Mouse (Mus musculus): Measurements from ENCODE around the gene 2410015M20Rik. TPM values are rescaled to one million over a fixed set of nuclear protein-coding genes. Genes with fewer than 3 reads are reported as not detected.
"Not testable (repeated sequence)": the region's sequence is repeated elsewhere in the genome, so short reads cannot be mapped to it uniquely, and the experiment has no call there.

2410015M20Rik gene
- polyA plus RNA-seq (2012; rRNA removed), result 338 and 383 TPM in 2 replicates

DNA sequence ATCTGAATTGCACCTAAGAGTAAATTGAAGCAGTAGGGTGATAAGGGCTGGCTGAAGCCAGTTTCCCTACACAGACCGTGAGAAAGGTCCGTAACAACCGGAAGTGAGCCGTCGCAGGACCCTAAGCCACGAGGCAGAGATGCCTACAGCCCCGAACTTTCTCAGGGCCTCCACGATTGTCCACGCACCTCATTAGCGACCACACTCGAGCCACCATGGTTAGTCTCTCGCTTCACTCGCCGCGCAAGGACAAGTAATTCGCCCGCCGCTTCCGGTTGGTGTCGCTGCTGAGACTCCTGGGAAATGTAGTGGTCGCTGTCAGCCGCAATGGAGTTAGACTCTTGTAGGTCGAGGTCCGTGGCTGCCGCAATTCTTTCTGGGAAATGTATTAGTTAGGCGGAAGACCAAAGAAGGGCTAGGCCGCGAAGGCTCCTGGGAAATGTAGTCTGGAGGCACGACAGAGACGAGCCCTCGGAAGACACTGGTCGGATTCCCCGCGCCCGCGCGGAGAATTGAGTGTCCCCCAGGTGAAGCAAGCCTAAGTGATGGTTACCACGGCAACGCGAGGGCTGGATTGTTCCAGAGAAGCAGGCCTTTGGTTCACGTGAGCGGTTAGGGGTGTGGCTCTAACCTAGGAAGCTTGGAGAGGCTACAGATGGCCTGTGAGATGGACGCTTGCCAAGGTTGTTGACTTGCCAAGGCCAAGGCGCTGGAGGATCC, at the start of gene 2410015M20Rik:
Gene 2410015M20Rik, minus strand, starts transcription at position 320 of the 720 bp plus-strand sequence.
- DNase-seq (ENCODE audit: low read depth), result no peak

GRCm38 (mm10) chr17:56656171-56656570, 46.6 kb upstream of the 2410015M20Rik start:
- no peak for DNase-seq (ENCODE audit: low read depth)

GRCm38 (mm10) chr17:56655311-56655710, 45.7 kb upstream of the 2410015M20Rik start:
- no peak for DNase-seq (ENCODE audit: low read depth)

DNA sequence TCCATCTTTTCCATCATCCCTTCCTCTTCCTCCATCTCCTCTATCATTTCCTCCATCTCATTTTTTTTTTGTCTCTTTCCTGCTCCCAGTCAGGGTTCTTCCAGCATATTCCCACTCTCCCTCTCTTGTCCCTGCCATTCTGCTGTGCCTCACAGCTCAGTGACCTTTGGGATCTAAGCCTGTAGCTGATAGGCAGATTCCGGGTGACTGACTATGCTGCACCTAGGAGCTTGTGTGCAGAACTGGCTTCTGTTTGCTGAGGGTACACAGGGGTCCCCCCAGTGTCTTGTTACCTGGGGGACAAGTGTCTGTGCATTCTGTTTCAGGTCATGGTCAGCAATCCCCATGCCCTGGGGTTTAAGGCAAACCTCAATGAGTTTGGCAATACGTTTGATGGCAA, 45.2 kb upstream of the 2410015M20Rik start:
- DNase-seq (ENCODE audit: low read depth), result no peak

- DNase-seq (ENCODE audit: low read depth), result peak; percentile 63
These were observed 42.2 kb upstream of the 2410015M20Rik start for GRCm38 (mm10) chr17:56651801-56652200.

GRCm38 (mm10) chr17:56647546-56647945, 38.0 kb upstream of the 2410015M20Rik start:
- no peak for DNase-seq (ENCODE audit: low read depth)

DNA sequence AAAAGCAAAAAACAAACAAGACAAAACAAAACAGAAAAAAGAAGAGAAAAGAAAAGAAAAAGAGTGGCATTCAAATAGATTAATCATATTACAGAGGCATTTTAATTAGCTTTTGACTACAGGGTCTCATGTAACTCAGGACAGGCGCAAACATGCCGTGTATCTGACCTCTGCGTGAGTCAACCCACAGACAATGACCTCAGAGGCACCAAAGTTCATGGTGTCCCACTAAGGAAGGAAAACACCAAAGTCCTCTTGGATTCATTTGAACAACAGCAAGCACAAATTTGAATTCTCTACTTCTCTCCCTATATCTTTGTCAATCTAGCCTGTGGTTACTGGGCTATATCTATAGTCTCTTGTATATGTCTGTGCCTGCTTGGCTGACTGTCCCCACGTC, 33.7 kb upstream of the 2410015M20Rik start:
- DNase-seq (ENCODE audit: low read depth), result no peak

GRCm38 (mm10) chr17:56634023-56634422, 24.5 kb upstream of the 2410015M20Rik start:
- no peak for DNase-seq (ENCODE audit: low read depth)

- no peak for DNase-seq (ENCODE audit: low read depth)
These were observed 22.2 kb upstream of the 2410015M20Rik start for GRCm38 (mm10) chr17:56631807-56632206.

- not testable (repeated sequence) for DNase-seq (ENCODE audit: low read depth)
These were observed 20.5 kb upstream of the 2410015M20Rik start for GRCm38 (mm10) chr17:56629800-56630781.

DNA sequence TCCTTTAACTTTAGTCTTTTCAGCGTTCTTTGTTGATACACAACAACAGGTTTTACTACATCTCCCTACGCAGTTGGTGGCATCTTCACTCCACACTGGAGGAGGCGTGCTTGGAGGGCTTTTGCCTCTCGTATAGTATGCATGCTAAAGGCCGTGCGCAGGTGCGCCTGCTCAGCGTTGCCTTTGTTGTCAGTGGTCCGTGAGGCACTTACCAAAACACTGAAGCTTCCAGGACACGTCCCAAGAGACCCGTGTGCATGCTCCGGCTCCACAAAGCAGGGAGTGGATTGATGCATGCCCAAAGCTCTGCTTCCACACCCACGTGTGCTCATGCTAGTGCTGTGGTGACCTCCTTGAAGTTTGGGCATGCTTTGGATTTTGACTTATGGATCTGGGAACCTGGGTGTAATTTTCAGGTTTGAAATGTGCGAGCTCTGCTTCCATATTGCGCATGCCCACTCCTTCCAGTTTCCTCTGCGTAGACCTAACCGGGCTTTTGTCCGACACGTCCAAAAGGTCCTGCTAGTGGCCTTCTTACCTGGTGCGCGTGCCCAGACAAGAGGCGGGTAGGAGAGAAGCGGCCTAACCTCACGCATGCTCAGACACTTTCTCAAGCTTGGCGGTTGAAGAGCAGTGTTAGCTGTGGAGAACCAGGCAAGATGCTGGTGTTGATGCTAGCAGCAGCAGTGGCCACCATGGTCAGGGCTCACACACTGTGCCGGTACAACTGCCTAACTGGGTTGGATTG, 18.1 kb upstream of the 2410015M20Rik start, which contains the start of gene Catsperd:
Gene Catsperd, plus strand, starts transcription at position 614 of the 748 bp plus-strand sequence.
- no peak for DNase-seq (ENCODE audit: low read depth)

DNA sequence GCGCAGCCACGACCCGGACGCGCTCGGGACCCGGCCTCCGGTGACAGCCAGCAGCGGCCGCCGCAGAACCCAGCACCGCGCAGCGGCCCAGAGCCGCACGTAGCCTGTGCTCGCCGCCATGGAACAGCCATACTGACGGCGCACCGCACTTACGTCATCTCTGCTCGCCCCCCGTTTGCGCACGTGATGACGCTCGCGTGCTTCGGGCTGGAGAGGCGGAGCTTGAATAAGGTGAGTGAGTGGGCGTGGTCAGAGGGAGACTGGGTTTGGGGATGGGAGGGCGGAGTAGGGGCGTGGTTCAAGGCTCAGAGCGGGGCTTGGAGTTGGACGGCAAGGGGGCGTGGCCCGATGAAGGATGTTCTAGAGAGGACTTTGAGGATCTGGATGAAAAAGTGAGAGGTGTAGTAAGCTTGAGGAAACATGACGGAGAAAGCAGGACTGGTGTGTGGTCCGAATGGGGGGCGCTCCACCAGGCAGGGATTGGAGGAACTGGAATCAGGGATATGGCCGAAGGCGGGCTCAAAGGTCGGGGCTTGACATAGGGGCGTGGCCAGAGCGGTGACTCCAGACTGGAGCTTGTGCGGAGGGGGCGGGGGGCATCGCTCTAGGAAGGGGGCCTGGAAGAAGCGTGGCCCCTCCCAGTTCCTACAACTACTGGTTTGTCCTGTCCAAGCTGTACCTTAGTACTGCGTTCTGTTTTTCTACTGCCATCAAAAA, 17.3 kb upstream of the 2410015M20Rik start, which contains the start of gene Lonp1:
Gene Lonp1, minus strand, starts transcription at position 134 of the 717 bp plus-strand sequence.
- no peak for DNase-seq (ENCODE audit: low read depth)

DNA sequence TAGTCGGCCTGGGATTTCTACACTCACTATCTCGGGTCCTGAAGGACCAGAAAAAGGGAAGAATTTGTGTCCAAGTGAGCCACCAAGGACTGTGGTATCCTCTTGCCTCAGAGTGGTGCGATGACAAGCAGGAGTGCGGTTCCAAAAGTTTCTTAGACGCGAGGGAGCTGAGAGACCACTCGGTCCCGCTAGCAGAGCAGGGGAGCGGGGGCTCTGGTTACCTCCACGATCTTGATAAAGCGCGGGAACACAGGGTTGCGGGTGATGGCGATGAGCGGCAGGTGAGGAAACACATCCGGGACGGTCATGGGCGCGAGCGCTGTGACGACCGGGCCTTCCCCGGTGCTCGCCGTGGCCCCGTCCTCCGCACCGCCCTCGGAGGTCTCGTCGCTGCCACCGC, 16.7 kb upstream of the 2410015M20Rik start:
- no peak for DNase-seq (ENCODE audit: low read depth)

- no peak for DNase-seq (ENCODE audit: low read depth)
These were observed 15.9 kb upstream of the 2410015M20Rik start for GRCm38 (mm10) chr17:56625495-56625894.

DNA sequence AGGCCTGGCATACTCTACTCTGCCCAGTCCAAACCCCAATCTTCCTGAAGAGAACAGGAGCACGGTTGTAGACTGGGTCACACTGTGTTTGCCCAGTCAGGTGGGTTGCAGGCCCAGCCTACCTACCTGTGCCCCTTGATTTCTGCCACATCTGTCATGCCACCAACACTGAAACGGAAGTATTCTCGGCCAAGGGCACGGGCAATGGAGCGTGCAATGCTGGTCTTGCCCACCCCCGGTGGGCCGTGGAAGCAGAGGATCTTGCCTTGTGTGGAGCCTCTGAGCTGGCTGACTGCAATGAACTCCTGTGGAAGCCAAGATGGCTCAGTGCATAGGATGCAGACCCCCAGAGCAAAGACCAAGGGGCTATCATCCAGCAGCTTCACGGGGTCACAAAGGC, 8.1 kb upstream of the 2410015M20Rik start:
- no peak for DNase-seq (ENCODE audit: low read depth)

DNA sequence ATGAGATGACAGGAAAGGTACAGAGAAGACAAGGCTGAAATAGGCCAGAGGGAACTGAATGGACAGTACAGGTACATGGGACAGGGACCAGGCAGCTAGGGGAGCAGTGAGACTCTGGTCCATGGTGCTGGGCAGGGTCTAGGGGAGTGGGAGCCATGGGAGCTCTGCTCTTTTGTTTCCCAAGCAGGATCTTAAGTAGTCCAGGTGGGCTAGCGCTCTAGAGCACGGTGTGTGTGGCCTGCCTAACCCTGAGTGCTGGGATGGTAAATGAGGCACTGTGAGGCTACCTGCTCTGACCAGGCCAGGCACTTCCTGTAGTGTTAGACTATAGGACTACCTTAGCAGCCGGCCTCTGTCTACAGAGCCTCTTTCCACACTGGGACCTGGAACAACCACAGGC, 7.2 kb upstream of the 2410015M20Rik start:
- no peak for DNase-seq (ENCODE audit: low read depth)

- DNase-seq (ENCODE audit: low read depth), result no peak
These were observed 6.2 kb upstream of the 2410015M20Rik start for GRCm38 (mm10) chr17:56615792-56616191.

DNA sequence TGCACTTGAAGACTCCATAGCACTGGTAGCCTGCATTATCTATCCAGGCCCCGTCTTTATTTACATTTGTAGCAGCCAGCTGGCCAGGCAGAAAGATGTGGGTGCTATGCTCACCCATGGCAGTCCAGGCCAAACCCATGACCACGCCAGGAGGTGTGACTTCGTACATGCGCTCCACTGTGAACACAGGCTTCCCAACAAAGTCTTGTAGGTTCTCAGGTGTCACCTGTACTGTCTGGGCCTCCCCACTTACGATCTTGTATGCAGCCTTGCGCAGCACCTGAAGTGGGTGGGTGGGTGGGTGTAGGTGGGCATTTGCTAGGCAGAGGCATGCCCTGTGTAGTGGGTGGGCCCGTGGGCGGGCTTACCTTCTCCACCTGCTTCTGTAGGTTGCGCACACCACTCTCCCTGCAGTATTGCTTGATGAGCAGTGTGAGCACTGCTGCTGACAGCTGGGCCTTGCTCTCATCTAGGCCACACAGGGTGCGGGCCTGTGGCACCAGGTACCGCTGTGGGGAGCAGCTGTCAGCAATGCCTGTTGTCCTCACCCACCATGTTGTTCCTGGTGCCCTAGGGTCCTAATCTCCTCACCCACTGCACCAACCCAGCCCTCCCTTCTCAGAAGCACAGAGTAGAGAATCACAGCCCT, 5.7 kb upstream of the 2410015M20Rik start:
- DNase-seq (ENCODE audit: low read depth), result no peak

GRCm38 (mm10) chr17:56614391-56615135, 5.0 kb upstream of the 2410015M20Rik start:
- DNase-seq (ENCODE audit: low read depth), result no peak

GRCm38 (mm10) chr17:56613893-56614292, 4.3 kb upstream of the 2410015M20Rik start:
- DNase-seq (ENCODE audit: low read depth), result not testable (repeated sequence)

Measured in gonadal fat pad, adult 2 months (tissue).